Mouse (Mus musculus) lung, adult 2 months (tissue): ENCODE data around the gene Add1.

Source experiments
- CTCF ChIP-seq: fragments of 200-500 bp; IDR thresholded peaks from 2 replicates; pipeline ENCODE4 v1.5.1; 2011; ENCODE audit warnings: mild to moderate bottlenecking, low read length, control low read depth; ENCODE audit not compliant: insufficient read depth
- POLR2A ChIP-seq: fragments of 200-500 bp; IDR thresholded peaks from 2 replicates; pipeline ENCODE4 v1.6.1; 2011; ENCODE audit warnings: low read depth, mild to moderate bottlenecking, control low read depth, low read length, borderline replicate concordance; ENCODE audit errors: extremely low read depth

GRCm38 (mm10) chr5:34551821-34552220 is 21.6 kb upstream of the Add1 start:
- TF ChIP-seq POLR2A (no peak), CTCF (no peak)
